Mouse (Mus musculus) brain, embryonic 14.5 days (tissue): ENCODE measurements at regions not wholly inside any gene's neighbourhood (a gene's known extent, or its start where the extent isn't known, plus 50 kb on each side); places are given as distances from the start of the nearest gene placed in this dataset.
A peak's percentile ranks its signal among the peaks of the same experiment; 100 is the strongest.

Experiments
- CTCF ChIP-seq: fragments of 200-500 bp; IDR thresholded peaks from 2 replicates; pipeline ENCODE4 v1.5.1; 2012; ENCODE audit warnings: inconsistent platforms, mild to moderate bottlenecking, moderate library complexity, borderline replicate concordance; ENCODE audit not compliant: insufficient read depth, insufficient read length; ENCODE audit errors: extremely low read depth
- POLR2A ChIP-seq: fragments of 200-500 bp; IDR thresholded peaks from 2 replicates; pipeline ENCODE4 v1.6.1; 2012; ENCODE audit warnings: mild to moderate bottlenecking, inconsistent platforms, borderline replicate concordance; ENCODE audit not compliant: poor library complexity, insufficient read depth, insufficient read length, severe bottlenecking; ENCODE audit errors: extremely low read depth

DNA sequence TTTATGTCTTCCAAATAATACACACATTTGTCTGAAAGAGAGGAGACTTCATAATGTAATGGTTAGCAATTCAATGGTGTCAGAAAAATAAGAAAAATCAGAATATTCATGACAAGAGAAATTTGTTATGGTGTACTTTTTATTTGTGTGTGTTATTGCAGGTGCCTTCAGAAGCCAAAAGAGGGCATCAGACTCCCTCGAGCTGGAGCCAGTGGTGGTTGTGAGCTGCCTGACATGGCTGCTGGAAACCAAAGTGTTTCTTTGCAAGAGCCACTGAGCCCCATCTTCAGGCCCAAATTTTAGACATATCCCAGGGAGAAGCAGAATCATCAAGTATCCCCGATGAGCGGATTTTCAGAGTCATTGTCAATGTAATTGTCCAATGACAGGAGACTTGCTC, 81.9 kb downstream of the Tm2d3 start:
- TF ChIP-seq POLR2A = no peak
- TF ChIP-seq CTCF = 0 out of 2 replicates have a peak, but pooled peaks have one; percentile 24
